Mouse (Mus musculus): ENCODE results near the gene Wfdc8.
A peak's percentile ranks its signal among the peaks of the same experiment; 100 is the strongest.
"Not testable (repeated sequence)": the region's sequence is repeated elsewhere in the genome, so short reads cannot be mapped to it uniquely, and the experiment has no call there.

The Wfdc8 gene

GRCm38 (mm10) chr2:164613471-164613870 lies at the start of gene Wfdc8, which contains the start of gene Wfdc6b:
Wfdc8 (minus strand) TSS chr2:164613626.
Wfdc6b (plus strand) TSS chr2:164613522.
- DNase-seq (ENCODE audit: low read depth, low spot score), result not testable (repeated sequence)

DNA sequence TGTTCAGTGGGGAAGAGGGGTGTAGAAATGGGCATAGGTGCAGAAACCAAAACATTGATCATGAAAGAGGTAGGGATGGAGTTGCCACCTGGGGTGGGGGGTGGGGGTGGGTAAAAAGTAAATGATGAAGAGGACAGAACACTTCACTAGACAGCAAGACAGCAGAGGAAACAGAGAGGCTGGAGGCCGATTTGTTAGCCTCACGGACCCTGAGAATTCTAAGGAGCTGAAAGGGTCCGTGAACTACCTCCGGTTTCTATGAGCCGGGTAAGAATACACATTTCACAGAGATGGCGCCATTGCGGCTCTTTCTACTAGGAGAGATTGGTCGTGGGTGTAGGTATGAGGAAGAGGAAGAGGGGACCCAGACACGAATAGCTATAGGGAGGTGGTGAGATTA lies 43.1 kb upstream of the Wfdc8 start, which contains the start of gene Wfdc9:
Gene Wfdc9 (minus strand): TSS at position 101 of the 400 bp plus-strand sequence.
- DNase-seq (ENCODE audit: low read depth, low spot score), result no peak

DNA sequence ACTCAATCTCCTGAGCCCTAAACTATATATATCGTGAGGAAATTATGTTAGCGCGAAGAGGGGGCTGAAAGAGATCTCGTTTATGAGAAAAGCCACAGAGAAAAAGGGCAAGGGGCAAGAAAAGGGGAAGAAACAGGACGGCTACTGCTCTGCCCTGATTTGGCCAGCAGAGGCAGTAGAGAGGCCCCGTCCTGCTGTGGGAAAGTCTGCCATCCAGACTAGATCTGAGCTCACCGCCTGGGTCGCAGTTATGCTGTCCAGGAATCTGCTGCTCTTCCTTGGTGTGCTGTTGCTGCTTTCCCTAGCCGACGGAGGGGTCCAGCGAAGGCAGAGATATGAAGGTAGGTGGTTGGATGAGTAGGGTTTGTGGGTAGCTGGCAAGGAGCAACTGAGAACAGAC lies 42.4 kb upstream of the Wfdc8 start, which contains the start of gene Wfdc10:
Gene Wfdc10 (plus strand): TSS at position 189 of the 400 bp plus-strand sequence.
- no peak for DNase-seq (ENCODE audit: low read depth, low spot score)

- no peak for DNase-seq (ENCODE audit: low read depth, low spot score)
Observed at GRCm38 (mm10) chr2:164641881-164642673, 28.7 kb upstream of the Wfdc8 start.

DNA sequence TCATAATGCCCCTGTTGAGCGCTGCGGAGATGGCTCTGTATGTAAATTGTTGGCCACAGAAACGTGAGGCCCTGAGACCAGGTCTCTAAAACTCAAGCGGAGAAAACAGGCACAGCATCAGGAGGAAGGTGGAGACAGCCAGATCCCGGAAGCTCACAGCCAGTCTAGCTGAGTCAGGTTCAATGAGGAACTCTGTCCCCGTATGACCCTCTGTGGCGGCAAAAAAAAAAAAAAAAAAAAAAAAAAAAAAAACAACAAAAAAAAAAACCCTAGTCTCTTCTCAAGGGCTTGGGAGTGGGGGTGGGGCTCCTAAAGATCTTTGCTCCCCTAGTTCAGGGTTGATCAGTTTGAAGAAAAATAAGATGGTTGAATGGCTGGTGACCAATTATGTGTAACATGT lies 27.7 kb upstream of the Wfdc8 start:
- DNase-seq (ENCODE audit: low read depth, low spot score), result no peak

GRCm38 (mm10) chr2:164638696-164639095 lies 25.3 kb upstream of the Wfdc8 start, which contains the start of gene Wfdc16:
Wfdc16 (minus strand) TSS chr2:164638796.
- DNase-seq (ENCODE audit: low read depth, low spot score), result no peak

DNA sequence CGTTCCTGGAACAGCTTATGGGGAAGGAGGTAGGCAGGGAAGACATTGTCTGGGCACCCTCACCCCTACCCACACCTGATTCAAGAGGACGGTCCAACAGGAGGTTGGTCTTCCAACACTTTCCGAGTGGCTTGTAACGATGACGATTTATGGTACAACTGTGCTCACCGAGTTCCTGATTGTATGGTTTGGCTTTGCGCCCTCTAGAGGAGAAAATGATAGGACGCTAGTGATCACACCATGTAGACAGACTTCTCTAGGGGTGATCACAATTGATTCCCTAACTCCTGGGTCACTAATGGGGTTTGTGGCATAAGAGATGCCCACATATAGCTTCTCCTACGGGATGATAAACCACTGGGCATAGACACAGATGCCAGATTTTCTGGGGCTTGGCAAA lies 21.8 kb upstream of the Wfdc8 start:
- DNase-seq (ENCODE audit: low read depth, low spot score), result no peak

GRCm38 (mm10) chr2:164621775-164622174 lies 8.3 kb upstream of the Wfdc8 start:
- DNase-seq (ENCODE audit: low read depth, low spot score), result no peak

- DNase-seq (ENCODE audit: low read depth, low spot score), result no peak
Observed at GRCm38 (mm10) chr2:164619050-164619449, 5.6 kb upstream of the Wfdc8 start.

DNA sequence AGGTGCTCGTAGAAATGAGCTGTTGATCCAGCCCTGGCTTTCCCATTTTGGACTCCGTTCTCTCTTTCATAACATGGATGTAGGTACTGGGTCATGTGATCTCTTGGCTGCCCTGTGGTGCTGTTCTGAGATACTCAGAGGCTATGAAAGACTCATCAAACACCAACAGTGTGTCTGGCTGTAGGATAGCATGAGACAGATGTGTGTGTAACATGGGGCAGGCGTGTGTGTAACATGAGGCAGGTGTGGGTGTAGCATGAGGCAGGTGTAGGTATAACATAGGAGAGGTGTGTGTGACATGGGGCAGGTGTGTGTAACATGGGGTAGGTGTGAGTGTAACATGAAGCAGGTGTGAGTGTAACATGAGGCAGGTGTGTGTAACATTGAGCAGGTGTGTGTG lies 2.0 kb upstream of the Wfdc8 start:
- no peak for DNase-seq (ENCODE audit: low read depth, low spot score)

DNA sequence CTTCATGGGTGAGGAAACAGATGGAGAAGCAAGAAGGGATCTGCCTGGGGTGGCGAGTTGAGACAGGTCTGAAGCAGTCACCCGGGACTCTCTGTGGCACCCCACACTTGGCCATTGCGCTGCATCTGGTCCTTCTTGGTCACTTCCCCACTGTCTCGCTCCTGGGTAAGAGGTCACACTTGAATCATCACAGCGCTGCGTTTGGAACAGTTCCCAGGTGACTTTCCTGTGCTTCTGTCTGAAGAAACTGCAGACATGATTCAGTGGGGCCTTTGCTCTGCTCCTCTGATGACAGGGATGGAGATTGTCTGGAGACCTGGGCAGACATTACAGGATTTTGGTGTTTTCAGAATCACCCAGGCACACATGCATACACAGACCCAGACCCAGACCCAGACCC lies 4.6 kb downstream of the Wfdc8 start:
- DNase-seq (ENCODE audit: low read depth, low spot score), result no peak

- no peak for DNase-seq (ENCODE audit: low read depth, low spot score)
Observed at GRCm38 (mm10) chr2:164604411-164604810, 9.0 kb downstream of the Wfdc8 start.

- no peak for DNase-seq (ENCODE audit: low read depth, low spot score)
Observed at GRCm38 (mm10) chr2:164603482-164603881, 9.9 kb downstream of the Wfdc8 start.

DNA sequence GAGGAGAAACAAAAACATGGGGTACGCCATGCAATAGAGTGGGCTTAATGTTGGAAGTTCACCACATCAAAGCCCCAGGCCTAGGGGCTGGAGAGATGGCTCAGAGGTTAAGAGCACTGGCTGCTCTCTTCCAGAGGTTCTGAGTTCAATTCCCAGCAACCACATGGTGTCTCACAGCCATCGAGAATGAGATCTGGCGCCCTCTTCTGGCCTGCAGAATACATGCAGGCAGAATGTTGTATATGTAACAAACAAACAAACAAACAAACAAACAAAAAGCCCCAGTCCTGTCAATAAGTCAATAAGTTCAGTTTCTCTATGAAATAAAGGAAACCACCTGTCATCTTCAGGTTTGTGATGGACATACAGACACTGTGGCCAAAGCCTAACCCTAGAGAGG lies 13.2 kb downstream of the Wfdc8 start:
- no peak for DNase-seq (ENCODE audit: low read depth, low spot score)

DNA sequence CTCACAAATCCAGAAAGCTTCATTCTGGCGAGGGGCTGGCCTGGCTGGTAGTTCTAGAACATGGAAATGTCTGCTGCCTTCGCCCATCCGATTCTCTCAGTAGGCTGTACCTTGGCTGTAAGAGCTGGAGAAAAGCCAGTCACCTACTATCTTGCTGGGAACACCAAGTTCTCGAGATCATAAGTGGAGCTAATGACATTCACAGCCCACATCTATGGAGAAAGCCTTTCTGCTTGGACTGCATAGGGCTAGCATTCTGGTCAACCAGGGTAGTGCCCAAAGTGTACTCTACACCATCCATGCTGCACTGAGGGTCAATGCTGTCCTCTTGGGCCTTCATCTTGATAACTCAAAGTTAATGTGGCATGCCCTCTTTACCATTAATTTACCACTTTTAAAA lies 19.9 kb downstream of the Wfdc8 start, which contains the start of gene Eppin:
Gene Eppin (minus strand): TSS at position 101 of the 400 bp plus-strand sequence.
- DNase-seq (ENCODE audit: low read depth, low spot score), result no peak

DNA sequence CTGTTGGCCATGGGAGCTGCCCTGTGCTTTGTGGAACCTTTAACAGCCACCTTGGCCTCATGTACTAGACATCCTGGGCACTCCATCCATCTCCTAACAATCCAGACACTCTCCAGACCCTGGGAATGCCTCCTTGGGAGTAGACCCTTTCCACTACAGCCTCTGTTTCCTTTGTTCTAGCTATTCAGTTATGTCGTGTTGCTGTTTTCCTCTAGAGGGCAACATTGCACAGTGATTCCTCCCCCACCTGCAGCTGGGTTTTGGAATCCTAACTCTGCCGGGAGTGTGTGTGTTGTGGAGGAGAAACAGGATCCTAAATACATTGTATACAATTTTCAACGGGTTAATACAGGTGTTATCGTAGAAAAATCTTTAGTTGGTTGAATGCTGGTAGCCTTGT lies 21.4 kb downstream of the Wfdc8 start:
- no peak for DNase-seq (ENCODE audit: low read depth, low spot score)

- DNase-seq (ENCODE audit: low read depth, low spot score), result not testable (repeated sequence)
Observed at GRCm38 (mm10) chr2:164585025-164585725, 28.3 kb downstream of the Wfdc8 start, which contains the start of gene Wfdc6a. Wfdc6a (minus strand) TSS chr2:164585447.

GRCm38 (mm10) chr2:164573359-164573758 lies 40.1 kb downstream of the Wfdc8 start, which contains the start of gene Spint3:
Spint3 (minus strand) TSS chr2:164573459.
- DNase-seq (ENCODE audit: low read depth, low spot score), result not testable (repeated sequence)

DNA sequence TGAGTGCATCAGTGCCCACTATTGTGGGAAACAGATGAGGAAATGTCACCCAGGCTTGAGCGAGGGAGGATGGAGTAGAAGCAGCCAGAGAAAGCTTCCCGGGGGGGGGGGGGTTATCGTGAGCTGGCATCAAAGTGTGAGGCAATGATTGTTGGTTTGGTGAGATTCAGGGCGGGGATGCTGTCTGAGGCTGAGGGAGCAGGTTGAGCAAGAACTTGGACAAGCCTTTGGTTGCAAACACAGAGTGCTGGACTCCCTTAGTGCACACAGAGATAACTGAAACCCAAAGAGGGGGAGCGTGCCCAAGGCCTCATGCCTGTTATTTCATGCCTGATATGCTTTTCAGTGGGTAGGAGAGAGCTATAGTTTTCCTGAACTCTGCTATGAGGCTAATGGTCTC lies 46.0 kb downstream of the Wfdc8 start:
- no peak for DNase-seq (ENCODE audit: low read depth, low spot score)

DNA sequence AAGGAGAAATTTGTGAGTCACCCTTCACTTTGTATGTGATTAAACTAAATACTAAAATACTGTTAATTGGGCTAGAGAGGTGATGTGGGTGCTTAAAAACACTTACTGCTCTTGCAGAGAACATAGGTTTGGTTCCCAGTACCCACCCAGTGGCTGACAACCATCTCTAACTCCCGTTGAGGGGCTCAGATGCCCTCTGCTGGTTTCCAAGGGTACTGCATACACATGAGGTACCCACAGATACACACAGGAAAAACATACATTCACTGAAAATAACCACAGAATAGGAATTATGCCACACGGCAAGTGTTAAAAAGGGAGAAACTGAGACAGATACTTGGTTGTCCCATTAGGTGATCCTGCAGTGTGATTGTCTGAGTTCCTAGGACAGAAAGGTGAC lies 46.4 kb downstream of the Wfdc8 start:
- peak; percentile 3 for DNase-seq (ENCODE audit: low read depth, low spot score)

- no peak for DNase-seq (ENCODE audit: low read depth, low spot score)
Observed at GRCm38 (mm10) chr2:164564346-164564745, 49.1 kb downstream of the Wfdc8 start.

- DNase-seq (ENCODE audit: low read depth, low spot score), result no peak
Observed at GRCm38 (mm10) chr2:164563339-164564038, 49.9 kb downstream of the Wfdc8 start.

All from c-Kit-negative CD71-positive TER-119-positive erythroid progenitor cells, embryonic 14.5 days (primary cell).